Mouse (Mus musculus): Measurements from ENCODE around the gene Serpina1d.
"Not testable (repeated sequence)": the region's sequence is repeated elsewhere in the genome, so short reads cannot be mapped to it uniquely, and the experiment has no call there.

Gene Serpina1d

DNA sequence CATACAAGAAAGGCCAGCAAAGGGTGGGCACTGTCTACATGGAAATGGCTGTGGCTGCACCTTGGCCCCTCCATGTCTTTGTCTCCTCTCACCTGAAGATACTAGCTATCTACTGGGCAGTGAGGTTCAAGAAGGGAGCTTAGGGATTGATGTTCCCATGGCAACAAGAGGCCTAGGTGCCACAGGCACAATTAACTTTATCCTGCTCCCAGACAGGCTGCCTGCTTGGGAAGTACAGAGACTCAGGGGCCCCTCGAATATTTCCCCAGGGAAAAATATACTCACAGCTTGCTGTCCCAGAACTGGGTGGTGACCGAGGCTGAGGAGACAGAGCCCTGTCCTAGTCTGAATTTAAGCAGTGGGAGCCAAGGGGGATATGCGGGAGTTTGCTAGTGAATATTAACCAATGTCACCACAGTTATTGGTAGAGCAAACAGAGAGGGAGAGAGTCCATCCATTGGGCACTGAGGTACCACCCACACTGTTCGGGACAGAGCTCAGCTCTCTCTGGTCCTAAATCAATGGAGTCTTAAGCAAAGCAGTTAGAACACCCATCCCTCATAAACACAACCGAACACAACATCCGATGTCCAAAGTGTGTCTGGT is at the start of gene Serpina1d:
Gene Serpina1d, minus strand, starts transcription at position 347 of the 606 bp plus-strand sequence.
- DNase-seq (ENCODE audit: low spot score in 2 of 2) = not testable (repeated sequence)

DNA sequence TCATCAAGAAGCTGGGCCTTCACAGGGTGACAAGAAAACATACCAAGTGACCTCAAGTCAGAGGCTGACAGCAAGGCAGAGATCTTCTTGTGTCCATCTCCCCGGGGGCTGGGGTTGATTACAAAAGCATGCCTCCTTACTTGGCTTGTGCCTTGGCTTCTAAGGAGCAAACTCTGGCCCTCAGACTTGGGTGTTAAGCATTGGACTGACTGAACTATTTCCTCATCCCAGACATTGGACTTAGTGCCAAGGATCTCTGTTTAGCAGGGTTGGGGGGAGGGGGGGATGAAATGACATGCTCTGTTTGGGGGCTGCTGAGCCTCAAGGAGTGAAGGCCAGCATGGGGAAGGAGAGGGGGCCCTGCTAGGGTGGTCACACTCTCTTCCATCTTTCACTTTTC is 2.8 kb downstream of the Serpina1d start:
- not testable (repeated sequence) for DNase-seq (ENCODE audit: low spot score in 2 of 2)

DNA sequence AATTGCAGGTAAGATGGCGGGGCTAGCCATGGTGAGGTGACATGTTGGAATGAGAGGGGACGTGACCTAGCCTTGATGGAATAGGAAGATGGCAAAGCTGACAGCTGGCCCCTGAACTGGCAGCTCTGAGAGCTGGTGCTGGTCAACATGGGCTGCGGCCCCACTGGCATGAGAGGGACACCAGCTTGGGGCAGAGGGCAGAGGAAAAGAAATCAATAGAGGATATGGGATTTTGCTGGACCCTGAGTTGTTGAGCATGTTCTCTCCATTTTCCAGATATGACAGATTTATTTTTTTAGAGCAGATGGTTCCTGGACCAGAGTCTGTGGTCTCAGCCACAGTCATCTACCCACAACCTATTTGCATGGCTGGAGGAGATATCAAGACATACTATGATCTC is 10.3 kb downstream of the Serpina1d start:
- DNase-seq (ENCODE audit: low spot score in 2 of 2) = not testable (repeated sequence)

DNA sequence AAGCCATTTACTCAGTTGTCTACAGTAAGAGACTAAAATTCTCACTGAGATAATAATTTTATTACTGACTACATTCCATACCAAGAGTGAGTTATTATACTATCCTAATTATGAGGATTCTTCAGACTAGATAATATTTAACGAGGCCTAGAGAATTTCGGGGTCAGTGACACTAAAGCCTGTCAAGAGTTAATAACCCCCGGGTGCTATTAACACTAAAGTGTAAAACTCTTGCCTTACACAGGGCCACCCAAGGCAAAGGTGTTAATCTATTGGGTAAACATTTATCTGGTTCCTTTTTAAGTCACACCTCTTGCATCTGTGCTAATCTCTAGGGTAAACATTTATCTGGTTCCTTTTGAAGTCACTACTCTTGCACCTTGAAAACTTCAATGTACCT is 13.1 kb downstream of the Serpina1d start:
- DNase-seq (ENCODE audit: low spot score in 2 of 2) = not testable (repeated sequence)

DNA sequence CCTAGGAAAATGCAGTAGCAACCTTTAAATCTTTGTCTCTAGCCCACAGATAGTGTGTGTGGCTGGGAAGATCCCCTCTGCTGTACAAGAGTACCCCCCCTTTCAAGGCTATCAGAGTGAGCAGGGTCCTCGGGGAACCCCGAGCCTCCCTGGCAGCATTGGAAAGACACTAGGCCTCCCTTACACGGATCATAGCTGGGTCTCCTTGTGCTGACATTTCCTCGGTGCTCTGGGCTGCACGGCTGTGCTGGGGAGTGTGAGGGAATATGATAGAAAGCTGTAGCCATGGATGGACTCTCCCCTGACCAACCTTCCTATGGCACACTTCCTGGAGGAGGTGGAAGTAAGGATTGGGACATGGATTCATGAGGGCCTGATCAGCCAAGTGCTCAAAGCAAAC is 27.4 kb downstream of the Serpina1d start:
- DNase-seq (ENCODE audit: low spot score in 2 of 2) = not testable (repeated sequence)

DNA sequence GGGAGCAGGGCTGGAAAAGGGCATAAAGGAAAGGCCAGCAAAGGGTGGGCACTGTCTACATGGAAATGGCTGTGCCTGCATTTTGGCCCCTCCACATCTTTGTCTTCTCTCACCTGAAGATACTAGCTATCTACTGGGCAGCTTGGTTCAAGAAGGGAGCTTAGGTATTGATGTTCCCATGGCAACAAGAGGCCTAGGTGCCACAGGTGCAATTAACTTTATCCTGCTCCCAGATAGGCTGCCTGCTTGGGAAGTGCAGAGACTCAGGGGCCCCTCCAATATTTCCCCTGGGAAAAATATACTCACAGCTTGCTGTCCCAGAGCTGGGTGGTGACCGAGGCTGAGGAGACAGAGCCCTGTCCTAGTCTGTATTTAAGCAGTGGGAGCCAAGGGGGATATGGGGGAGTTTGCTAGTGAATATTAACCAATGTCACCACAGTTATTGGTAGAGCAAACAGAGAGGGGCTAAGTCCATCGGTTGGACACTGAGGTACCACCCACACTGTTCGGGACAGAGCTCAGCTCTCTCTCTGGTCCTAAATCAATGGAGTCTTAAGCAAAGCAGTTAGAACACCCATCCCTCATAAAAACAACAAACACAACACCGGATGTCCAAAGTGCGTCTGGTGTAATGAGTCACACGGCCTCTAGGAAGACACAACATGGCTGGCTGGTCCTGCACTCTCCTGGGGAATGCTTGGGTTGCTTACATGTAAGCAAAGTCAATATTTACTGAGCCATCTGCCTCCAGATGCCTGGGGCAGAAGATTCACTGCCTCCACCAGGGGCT is 35.4 kb downstream of the Serpina1d start:
- DNase-seq (ENCODE audit: low spot score in 2 of 2) = not testable (repeated sequence)

DNA sequence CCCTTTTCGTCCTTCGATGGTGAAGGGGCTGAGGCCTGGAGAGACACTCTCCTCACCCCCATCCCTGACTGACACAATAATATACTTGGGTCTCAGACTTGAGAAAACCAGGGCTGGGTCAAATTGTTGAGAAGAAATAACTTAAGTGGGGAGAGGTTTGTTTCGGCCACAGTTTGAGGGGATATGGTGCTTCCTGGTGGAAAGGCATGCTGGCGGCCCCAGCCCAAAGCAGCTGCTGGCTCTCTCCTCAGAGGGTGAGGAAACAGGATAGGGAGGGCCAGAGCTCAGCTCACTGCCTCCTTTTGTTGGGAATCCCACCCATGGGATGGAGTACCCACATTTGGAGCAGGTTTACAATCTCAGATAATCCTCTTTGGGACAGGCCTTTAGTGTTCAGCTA is 37.8 kb downstream of the Serpina1d start:
- not testable (repeated sequence) for DNase-seq (ENCODE audit: low spot score in 2 of 2)

DNA sequence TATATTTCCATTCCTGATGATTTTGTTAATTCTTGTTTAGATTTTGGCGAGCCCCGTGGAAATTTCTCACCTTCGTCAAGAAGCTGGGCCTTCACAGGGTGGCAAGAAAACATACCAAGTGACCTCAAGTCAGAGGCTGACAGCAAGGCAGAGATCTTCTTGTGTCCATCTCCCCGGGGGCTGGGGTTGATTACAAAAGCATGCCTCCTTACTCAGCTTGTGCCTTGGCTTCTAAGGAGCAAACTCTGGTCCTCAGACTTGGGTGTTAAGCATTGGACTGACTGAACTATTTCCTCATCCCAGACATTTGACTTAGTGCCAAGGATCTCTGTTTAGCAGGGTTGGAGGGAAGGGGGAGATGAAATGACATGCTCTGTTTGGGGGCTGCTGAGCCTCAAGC is 38.3 kb downstream of the Serpina1d start:
- DNase-seq (ENCODE audit: low spot score in 2 of 2) = not testable (repeated sequence)

Measured in right cerebral cortex, postnatal 10 days (tissue).